Mouse (Mus musculus): ENCODE results near the gene Usp45. TPM values are rescaled to one million over a fixed set of nuclear protein-coding genes. Genes with fewer than 3 reads are reported as not detected.

Gene Usp45
- total RNA-seq, 2 experiments from 2014 or later, result 22.7 to 28.1 TPM

DNA sequence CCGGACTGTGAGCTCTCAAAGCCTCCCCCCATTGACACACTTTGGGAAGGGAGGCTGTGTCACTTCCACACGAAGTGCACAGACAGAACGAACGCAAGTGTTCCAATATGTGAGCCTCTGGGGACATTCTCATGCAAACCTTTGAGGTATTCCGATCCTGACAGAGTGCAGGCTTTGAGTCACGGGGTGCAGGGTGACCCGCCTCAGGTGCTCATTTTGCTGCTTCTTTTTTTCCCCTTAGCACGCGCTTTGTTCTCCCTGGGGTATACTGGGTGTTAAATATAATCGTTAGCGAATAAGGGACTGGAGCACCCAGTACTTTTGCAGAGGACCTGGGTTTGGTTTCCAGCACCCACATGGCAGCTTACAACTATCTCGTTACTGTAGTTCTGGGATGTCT is 19.3 kb downstream of the Usp45 start:
- ATAC-seq (replicated peaks; ENCODE audit: low FRiP score, poor library complexity, severe bottlenecking), result no peak

DNA sequence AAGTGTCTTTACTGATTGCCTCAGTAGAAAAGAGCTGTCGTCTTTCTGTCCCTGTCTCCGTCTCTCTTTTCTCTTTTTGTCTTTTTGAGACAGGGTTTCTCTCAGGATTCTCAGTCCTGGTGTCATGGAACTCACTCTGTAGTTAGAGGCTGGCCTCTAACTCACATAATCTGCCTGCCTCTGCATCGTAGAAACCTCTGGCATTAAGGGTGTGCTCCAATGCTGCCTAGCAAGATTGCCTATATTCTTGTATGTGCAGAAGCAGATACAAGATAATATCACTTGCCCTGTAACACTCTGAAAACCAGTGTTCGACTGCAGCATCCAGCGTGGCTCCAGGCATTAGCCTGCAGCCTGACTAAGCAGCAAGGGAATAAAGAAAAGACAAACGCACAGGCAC is 21.9 kb downstream of the Usp45 start:
- ATAC-seq (replicated peaks; ENCODE audit: low FRiP score, poor library complexity, severe bottlenecking), result no peak

DNA sequence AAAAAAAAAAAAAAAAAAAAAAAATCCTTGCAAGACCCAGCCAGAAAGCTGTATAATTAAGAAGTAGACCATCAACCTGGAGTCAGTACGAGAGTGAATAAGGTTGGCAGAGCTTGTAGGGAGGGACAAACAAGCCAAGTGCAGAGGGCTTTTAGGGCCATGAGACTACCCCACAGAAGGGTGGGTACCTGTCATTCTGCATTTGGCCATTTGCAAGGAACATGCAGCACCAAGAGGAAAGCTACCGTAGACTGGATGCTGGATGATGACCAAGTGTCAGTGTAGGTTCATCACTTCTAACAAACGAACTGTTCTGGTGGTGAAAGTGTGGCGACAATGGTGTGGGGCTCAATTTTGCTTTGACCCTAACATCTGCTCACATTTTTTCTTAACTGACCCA is 22.9 kb downstream of the Usp45 start:
- no peak for ATAC-seq (replicated peaks; ENCODE audit: low FRiP score, poor library complexity, severe bottlenecking)

DNA sequence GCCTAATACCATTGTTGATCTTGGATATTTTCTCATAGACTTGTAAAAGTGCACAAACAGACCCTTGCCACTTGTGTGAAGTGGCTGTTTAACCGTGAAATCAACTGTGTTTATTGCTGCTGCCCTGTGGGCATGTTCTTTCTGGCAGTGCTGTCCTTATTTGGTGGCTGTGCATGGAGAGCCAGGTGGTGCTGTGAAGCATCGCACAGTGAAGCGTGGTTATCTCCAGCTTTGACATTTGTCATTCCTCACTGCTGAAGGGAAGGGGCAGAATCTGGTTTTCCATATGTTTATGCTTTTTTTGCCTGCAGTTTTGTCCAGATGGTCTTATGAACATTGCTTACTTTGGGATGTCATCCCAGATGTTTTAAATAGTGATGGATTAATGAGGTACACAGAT is 26.7 kb downstream of the Usp45 start:
- no peak for ATAC-seq (replicated peaks; ENCODE audit: low FRiP score, poor library complexity, severe bottlenecking)

DNA sequence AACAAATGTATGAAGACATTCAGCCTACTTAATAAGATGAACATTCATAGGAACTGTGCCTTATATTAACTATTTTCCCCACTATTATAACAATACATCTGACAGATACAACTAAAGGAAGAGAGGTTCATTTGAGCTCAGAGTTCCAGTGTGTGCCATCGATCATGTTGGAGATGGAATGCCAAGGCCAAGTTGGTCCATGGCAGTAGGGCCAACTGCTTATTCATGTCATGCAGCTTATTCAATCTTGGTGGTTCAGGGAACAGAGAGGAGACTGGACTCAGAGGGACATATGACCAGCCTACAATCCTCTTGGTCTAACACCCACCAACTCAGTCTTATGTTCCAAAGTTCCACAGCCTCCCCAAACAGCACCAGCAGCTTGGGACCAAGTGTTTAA is 34.1 kb downstream of the Usp45 start:
- no peak for ATAC-seq (replicated peaks; ENCODE audit: low FRiP score, poor library complexity, severe bottlenecking)

DNA sequence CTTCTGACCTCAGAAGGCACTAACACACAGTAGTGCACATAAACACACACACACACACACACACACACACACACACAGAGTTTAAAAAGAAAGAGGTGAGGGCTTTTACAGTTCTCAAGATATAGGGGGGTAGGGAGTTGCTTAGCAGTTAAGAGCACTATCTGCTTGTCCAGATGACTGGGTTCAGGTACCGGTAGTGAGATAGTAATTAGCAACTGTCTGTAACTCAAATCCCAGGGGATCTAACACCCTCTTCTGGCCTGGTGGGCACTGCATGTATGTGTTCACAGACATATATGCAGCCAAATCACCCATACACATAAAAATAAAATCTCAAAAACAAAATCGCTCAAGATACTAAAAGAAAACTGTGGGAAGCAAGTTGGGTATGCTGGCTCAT is 34.7 kb downstream of the Usp45 start:
- ATAC-seq (replicated peaks; ENCODE audit: low FRiP score, poor library complexity, severe bottlenecking), result no peak

DNA sequence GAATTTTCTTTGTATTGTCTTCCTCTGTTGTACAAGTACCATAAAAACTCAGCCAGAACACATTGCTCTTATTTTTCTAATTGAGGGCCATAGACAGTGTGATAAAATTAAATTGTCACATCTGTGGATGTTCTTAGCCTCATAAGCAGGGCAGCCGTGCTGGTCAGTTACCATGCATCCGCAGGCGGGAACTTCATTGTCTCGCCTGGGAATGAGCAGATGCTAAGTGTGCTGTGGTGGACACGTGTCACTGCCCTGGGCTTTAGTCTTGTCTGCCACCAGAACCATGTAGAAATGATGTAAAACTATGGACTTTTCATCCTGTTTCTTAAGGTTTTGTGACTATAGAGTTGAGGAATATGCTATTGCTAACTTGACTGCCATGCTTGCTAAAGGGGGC is 40.2 kb downstream of the Usp45 start:
- no peak for ATAC-seq (replicated peaks; ENCODE audit: low FRiP score, poor library complexity, severe bottlenecking)

DNA sequence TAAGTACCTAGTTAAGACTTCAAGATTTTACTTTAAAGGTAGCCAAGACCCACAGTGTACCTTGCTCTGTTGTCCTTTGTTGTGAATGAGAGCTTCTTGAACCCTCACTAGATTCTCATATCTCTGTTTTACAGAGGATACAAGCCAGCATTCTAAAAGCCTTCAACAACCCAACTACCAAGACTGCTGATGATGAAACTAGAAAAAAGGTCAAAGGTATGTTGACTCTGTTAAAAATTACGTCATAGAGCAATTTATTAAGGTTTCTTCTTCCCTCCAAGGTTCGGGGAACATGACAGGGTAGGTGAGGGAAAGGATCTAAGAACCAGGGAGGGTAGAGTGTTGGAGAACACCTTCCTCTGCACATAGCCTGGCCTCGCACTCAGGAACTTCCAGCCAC is 43.7 kb downstream of the Usp45 start:
- no peak for ATAC-seq (replicated peaks; ENCODE audit: low FRiP score, poor library complexity, severe bottlenecking)

DNA sequence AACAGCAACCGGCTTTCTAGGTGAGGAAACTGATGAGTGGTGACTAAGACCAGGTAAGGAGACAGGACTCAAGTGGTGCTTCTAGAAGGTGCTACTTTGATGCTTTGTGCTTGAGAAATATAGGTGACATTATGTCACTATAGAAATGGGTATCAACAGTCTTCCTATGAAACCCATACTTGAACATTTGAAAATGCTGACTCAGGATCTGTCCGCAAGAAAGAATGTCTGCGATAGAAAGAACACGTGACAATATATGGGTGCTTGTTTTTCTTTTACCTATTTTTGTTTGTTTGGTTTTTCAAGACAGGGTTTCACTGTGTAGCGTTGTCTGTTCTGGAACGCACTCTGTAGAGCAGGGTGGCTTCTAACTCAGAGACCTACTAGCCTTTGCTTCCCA is 45.7 kb downstream of the Usp45 start:
- ATAC-seq (replicated peaks; ENCODE audit: low FRiP score, poor library complexity, severe bottlenecking), result no peak

DNA sequence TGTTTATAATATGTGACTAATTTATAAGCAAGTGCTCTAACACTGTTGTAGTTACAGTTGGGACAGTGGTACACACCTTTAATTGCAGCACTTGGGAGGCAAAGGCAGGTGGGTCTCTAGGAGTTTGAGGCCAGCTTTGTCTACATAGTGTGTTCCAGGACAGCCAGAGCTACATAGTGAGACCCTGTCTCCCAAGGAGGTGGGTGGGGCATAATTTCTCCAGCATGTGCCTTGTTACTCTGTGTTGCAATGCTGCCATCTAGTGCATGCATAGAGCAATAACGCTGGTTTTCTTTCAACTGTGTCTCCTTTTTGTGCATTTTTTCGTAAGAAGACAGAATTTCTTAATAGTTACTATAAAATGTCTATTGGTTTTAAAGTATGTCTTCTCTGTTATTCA is 47.1 kb downstream of the Usp45 start:
- peak; percentile 79 for ATAC-seq (replicated peaks; ENCODE audit: low FRiP score, poor library complexity, severe bottlenecking)

DNA sequence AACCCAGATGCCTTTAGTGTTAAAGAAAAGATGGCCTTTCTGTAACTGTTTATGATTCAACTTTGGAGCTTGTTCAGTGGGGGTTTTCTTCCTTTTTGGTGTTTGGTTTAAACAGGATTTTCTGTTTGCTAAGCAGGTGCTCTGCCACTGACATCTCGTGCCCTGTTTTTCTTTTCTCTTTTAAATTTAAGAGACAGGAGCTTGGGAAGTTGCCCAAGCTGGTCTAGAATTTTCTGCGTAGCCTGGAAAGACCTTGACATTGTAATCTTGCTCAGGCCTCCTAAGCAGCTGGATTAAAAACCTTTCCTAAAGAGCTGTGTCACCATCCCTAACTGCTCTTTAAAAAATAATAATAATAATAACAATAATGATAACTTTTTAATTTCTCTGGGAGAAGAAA is 59.7 kb downstream of the Usp45 start:
- ATAC-seq (replicated peaks; ENCODE audit: low FRiP score, poor library complexity, severe bottlenecking), result no peak

DNA sequence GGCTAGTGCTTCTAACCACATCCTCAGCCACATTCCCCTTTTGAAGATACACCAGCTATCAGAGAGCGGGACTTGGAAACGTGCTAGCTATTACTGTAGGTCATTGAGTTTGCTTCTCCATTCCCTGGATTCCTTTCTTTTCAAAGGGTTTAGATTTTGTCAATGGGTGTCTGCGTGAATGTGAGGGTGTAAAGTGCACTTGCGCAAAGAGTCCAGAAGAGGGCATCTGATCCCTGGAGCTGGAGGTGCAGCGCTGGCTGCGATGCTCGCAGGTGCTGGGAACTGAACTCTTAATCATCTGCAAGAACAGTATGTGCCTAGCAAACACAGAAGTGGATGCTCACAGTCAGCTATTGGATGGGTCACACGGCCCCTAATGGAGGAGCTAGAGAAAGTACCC is 65.9 kb downstream of the Usp45 start:
- peak; percentile 55; the same call in 1 of the 2 replicates for ATAC-seq (replicated peaks; ENCODE audit: low FRiP score, poor library complexity, severe bottlenecking)

DNA sequence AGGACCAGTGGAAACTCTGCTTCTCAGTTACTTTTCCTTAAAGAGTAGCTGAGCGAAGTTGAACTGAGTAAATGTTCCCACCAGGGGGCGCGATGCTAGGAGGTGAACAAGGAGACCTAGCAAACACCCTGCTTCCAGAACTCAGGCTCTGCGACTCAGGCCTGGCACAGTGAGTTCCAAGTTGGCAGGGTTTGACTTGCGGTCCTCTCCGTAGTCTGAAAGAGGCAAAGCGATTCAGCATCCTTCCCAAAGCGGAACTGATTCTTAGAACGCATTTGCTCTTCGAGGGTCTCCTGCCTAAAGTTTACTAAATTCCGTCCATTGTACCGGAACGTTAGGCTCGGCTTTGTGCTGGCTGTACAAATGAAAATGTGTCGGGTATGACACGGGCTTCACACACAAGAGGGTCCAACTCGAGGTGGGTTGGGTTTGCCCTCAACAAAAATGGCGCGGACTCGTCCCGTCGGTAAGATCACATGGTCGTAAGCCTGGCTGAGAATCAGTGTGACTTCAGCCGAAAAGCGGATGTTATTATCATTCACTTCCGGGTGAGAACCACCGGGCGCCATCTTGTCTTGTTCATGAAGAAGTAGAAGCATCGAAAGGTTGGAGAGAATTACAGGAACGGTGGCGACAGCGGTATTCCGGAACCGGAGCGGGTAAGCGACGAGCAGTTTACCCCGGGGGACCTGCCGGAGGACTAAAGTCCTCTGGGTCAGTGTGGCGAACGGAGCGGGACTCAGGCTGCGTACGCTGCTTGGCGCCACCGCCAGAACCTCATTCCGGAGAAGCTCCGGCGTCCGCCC is 80.7 kb downstream of the Usp45 start, which contains the start of gene Pnisr:
Gene Pnisr, plus strand, starts transcription at position 103 of the 806 bp plus-strand sequence.
- peak; percentile 96 for ATAC-seq (replicated peaks; ENCODE audit: low FRiP score, poor library complexity, severe bottlenecking)

DNA sequence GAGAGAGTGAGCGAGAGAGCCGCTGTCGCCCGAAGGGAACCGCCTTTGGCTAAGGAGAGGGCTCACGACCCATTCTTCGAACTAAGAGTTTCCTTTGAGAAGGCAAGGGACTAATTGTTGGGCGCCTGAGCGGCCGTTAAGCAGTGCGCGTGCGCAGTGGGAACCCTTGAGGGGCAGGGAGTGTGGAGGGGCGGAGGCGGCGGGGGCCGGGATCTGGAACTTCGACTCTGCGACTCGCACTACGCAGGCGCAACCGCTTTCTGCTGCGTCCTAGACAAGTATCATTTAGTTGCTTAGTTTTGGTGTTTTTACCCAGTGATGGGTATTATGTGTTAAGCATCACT is 81.3 kb downstream of the Usp45 start:
- peak; percentile 85 for ATAC-seq (replicated peaks; ENCODE audit: low FRiP score, poor library complexity, severe bottlenecking)

DNA sequence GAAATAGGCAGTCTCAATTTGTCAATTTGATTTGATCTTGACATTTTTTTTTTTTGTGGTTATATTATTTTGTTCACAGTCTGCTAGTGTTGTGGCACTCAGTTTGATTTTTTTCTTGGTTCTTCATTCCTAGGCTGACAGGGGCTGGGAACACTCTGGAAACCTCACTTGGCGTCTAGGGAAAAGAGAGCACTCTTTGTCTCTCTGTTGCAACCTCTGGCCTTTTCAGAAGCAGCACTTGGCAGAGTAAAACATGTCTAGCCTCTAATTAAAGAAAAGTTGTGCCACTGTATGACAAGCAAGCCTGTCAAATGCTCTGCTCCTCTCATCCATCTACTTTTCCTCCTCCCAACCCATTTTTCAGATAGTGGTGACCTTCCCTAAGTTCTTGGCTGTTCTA is 90.5 kb downstream of the Usp45 start:
- no peak for ATAC-seq (replicated peaks; ENCODE audit: low FRiP score, poor library complexity, severe bottlenecking)

DNA sequence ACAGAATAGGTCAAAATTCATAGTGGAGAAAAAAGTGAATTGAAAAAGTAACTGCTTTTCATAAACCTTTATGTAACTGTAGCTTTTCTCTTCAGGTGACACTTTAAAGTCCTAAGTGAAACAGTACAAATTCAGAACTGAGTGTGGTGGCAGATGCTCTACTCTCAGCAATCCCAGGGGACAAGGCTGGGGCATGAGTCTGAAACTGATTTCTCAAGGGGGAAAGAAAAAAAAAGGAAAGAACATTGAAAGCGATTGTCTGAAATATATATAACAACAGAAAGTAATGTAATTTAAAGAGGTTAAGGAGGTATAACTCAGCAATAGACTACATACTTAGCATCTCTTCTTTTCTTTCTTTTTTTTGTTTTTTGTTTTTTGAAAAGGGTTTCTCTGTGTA is 98.3 kb downstream of the Usp45 start:
- ATAC-seq (replicated peaks; ENCODE audit: low FRiP score, poor library complexity, severe bottlenecking), result no peak

DNA sequence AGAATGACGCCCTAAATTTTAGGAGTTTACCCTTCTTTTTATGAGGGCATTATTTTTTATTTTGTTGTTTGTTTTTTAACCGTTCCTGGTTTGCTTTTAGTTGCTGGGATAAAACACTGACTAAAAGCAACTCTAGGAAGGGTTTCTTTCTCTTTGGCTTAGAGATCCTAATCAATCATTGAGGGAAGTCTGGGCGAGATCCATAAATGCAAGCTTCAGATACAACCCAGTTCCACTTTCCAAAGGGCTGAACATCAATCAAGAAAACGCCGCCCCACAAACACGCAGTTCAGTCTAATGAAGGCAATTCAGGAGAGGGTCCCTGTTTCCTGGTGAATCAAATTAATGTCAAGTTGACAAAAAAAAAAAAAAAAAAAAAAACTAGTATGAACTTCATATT is 111.8 kb downstream of the Usp45 start:
- no peak for ATAC-seq (replicated peaks; ENCODE audit: low FRiP score, poor library complexity, severe bottlenecking)

DNA sequence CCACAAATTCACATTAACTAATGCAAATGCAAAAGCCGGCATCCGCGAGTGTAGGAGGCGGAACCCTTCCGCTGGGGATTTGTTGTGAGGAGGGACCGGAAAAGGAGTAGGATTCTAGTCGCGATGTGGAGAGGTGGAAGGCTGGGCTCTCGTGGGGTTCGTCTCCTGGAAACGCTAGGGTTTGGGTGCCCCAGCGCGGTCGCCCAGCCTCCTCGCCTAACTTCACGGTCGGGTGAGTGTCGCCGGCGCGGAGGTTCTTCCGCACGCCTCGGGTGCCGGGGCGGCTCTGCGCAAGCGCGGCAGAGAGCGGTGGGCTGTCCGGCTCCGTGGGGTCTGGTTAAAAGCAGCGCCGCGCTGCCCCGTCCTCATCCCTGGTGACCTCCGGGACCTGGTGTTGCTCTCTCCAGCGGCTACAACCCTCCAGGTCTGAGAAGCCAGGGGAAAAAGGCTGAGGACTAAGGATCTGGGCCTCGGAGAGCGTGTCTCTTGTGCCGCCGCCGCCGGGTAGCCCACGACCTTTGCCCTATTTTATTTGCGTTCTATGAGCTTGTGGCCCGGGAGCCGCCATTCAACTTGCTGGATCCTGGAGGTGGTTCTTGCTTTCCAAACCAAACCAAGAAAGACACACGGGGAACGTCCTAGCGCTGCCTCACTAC is 112.7 kb downstream of the Usp45 start, which contains the start of gene Coq3:
Gene Coq3, plus strand, starts transcription at position 109 of the 656 bp plus-strand sequence.
- peak; percentile 86 for ATAC-seq (replicated peaks; ENCODE audit: low FRiP score, poor library complexity, severe bottlenecking)

DNA sequence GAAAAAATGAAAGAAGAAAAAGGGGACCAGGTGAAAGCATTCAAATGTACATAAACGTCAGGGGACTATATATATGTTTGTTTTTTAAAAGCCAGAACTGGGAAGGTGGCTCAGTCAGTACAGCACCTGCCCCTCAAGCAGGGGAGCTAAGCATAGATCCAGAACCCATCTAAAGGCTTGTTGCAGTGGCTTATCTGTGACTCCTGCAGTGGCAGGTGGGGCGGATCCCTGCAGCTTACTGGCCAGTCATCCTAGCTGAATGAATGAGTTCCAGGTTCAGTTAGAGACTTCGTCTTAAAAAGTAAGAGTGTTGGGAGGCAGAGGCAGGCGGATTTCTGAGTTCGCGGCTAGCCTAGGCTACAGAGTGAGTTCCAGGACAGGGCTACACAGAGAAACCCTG is 115.8 kb downstream of the Usp45 start:
- ATAC-seq (replicated peaks; ENCODE audit: low FRiP score, poor library complexity, severe bottlenecking), result no peak

DNA sequence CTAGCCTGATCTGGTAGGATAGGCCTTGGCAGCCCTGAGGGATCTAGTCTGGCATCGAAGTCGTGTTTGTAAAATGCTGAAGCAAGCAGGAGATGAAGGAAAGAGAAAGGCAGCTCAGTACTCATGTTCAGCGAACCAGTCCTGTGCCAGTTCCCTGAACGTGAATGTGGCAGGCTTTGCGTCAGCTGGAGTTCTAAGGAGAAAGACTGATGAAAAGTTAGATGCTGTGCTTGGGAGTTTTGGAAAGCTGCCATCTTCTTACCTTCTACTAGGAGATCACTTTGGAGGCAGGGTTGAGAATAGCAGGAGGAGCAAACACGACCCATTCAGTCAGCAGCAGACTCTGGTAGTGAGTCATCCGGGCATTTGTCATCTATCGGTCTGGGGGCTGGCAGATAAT is 118.9 kb downstream of the Usp45 start:
- no peak for ATAC-seq (replicated peaks; ENCODE audit: low FRiP score, poor library complexity, severe bottlenecking)

Measured in erythroblast, adult 5-6 weeks (primary cell).